Mouse (Mus musculus): ENCODE results near the gene Slc26a5. TPM values are rescaled to one million over a fixed set of nuclear protein-coding genes. Genes with fewer than 3 reads are reported as not detected.

The Slc26a5 gene
- polyA plus RNA-seq, 1 experiment from 2014 or later, result not detected

DNA sequence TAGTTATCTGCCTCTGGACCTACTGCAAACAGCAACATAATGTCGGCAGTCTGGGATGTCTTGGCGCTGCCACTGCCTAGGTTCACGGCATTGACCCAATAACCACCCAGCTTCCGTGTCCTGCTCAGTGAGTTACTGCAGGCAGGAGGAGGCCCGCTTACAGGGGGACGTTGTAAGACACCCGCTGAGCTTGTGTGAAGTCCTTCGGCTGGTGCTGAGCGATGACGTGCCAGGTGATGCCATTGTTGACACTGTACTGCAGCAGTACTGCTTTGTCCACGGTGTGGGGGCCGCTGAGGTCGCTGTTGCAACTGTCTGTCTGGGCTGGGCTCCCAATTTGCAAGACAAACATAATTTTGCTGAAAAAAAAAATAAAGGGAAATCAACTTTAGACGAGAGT, 31.2 kb upstream of the Slc26a5 start:
- DNase-seq (ENCODE audit: low spot score) (no peak), ATAC-seq (replicated peaks; ENCODE audit: low FRiP score) (no peak)
- no peak overlapping the region for H3K4me2 ChIP-seq

DNA sequence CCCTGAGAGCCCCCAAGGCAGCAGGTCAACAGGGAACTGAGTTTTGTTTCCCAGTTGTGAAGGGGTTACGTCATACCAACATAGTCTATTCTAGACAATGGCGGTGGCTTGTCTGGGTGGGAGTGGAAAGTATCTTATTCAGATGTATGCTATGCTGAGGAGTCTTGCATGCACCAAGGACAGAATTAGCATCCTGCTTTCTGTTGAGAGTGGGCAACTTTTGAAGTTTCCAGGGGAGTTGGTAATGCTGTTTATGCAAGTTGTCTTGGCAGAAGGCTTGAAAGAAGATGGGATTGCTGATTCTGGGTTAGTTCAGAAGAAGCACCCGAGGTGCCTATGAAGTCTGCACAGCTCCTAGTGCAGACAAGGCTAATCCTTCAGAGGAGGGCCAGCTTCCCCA, 28.8 kb upstream of the Slc26a5 start:
- 76% methylated on average over 3 of the region's 3 CpGs for WGBS
- ATAC-seq (replicated peaks; ENCODE audit: low FRiP score) (no peak), DNase-seq (ENCODE audit: low spot score) (no peak)
- 0 out of 2 replicates have a peak, but pooled peaks cover 3% of the 10 kb centered on the region for H3K36me3 ChIP-seq (ENCODE audit: control insufficient read depth, insufficient read depth, low read length)
- no peaks in the 10 kb centered on the region for H3K9me3 ChIP-seq (ENCODE audit: control insufficient read depth, low read length)
- H3K27me3 ChIP-seq (replicated peaks; ENCODE audit: control insufficient read depth, insufficient read depth, low read length), result no peaks in the 10 kb centered on the region
- no peaks in the 10 kb centered on the region for H3K4me1 ChIP-seq (replicated peaks; ENCODE audit: control insufficient read depth, insufficient read depth, low read length)
- H3K27ac ChIP-seq (ENCODE audit: low read depth, low read length), result no peak overlapping the region
- no peak overlapping the region for H3K9ac ChIP-seq (ENCODE audit: low read depth, low read length)
- H3K4me3 ChIP-seq (ENCODE audit: low read depth, low read length), result no peak overlapping the region
- H3K4me2 ChIP-seq, result no peak overlapping the region

More for the DNA sequence above, 31.2 kb upstream of the Slc26a5 start:
- Histone ChIP-seq H3K9me3 (ENCODE audit: control insufficient read depth, low read length) (no peaks in the 10 kb centered on the region), H3K36me3 (ENCODE audit: control insufficient read depth, insufficient read depth, low read length) (0 out of 2 replicates have a peak, but pooled peaks cover 3% of the 10 kb centered on the region), H3K27me3 (replicated peaks; ENCODE audit: control insufficient read depth, insufficient read depth, low read length) (no peaks in the 10 kb centered on the region), H3K9ac (ENCODE audit: low read depth, low read length) (no peak overlapping the region), H3K4me1 (replicated peaks; ENCODE audit: control insufficient read depth, insufficient read depth, low read length) (no peaks in the 10 kb centered on the region), H3K27ac (ENCODE audit: low read depth, low read length) (no peak overlapping the region), H3K4me3 (ENCODE audit: low read depth, low read length) (no peak overlapping the region)
- 77% methylated on average over 14 of the region's 14 CpGs for WGBS

DNA sequence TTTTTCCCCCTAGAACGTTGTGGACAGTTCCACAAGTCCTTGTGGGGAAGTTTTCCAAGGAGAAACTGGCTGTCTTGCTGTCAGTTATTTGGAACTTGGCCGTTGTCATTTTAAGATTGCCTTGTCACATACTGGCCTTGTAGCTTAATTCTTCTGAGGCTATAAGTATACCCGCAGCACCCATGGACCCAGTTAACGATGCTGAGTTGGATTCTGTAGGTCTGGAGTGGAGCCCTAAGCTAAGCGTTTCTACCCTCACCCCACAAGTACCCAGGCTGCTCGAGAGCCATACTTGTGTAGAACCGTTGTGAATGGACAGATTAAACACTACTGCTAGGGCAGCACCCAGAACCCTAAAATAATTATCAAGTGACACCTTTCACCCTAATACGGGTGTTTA, 1.3 kb upstream of the Slc26a5 start:
- Histone ChIP-seq H3K27me3 (replicated peaks; ENCODE audit: control insufficient read depth, insufficient read depth, low read length) (peaks cover 10% of the 10 kb centered on the region; the same call in 1 of the 2 replicates), H3K4me1 (replicated peaks; ENCODE audit: control insufficient read depth, insufficient read depth, low read length) (no peaks in the 10 kb centered on the region), H3K27ac (ENCODE audit: low read depth, low read length) (no peak overlapping the region), H3K4me3 (ENCODE audit: low read depth, low read length) (no peak overlapping the region), H3K9ac (ENCODE audit: low read depth, low read length) (no peak overlapping the region), H3K4me2 (no peak overlapping the region), H3K9me3 (ENCODE audit: control insufficient read depth, low read length) (no peaks in the 10 kb centered on the region), H3K36me3 (ENCODE audit: control insufficient read depth, insufficient read depth, low read length) (no peaks in the 10 kb centered on the region)
- DNase-seq (ENCODE audit: low spot score), result no peak
- WGBS, result 59% methylated on average over 8 of the region's 8 CpGs
- ATAC-seq (replicated peaks; ENCODE audit: low FRiP score), result no peak

DNA sequence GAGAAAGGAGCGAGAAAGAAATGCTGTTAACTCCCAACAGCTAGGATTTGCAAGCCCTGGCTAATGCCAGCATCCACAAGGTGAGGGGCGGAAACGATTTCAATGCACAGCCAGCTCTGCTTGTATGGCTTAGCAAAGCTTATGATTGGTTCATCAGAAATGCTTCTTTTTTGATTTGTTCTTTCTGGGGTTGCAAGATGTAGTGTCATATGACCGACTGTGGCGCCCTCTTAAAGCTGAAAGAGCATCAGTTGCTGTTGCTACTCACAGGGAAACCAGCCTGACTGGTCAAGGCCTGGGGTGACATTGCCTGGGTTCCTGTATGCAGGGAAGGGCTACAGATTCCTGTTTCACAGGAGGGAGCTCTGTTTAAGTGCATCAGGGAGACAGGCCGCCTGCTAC, 908 bp upstream of the Slc26a5 start:
- DNase-seq (ENCODE audit: low spot score), result no peak
- WGBS, result 20% methylated on average over 6 of the region's 6 CpGs
- no peak overlapping the region for H3K9ac ChIP-seq (ENCODE audit: low read depth, low read length)
- no peak overlapping the region for H3K4me2 ChIP-seq
- H3K36me3 ChIP-seq (ENCODE audit: control insufficient read depth, insufficient read depth, low read length), result no peaks in the 10 kb centered on the region
- ATAC-seq (replicated peaks; ENCODE audit: low FRiP score), result no peak
- no peak overlapping the region for H3K27ac ChIP-seq (ENCODE audit: low read depth, low read length)
- no peak overlapping the region for H3K4me3 ChIP-seq (ENCODE audit: low read depth, low read length)
- no peaks in the 10 kb centered on the region for H3K4me1 ChIP-seq (replicated peaks; ENCODE audit: control insufficient read depth, insufficient read depth, low read length)
- H3K27me3 ChIP-seq (replicated peaks; ENCODE audit: control insufficient read depth, insufficient read depth, low read length), result peaks cover 10% of the 10 kb centered on the region; the same call in 1 of the 2 replicates
- no peaks in the 10 kb centered on the region for H3K9me3 ChIP-seq (ENCODE audit: control insufficient read depth, low read length)

DNA sequence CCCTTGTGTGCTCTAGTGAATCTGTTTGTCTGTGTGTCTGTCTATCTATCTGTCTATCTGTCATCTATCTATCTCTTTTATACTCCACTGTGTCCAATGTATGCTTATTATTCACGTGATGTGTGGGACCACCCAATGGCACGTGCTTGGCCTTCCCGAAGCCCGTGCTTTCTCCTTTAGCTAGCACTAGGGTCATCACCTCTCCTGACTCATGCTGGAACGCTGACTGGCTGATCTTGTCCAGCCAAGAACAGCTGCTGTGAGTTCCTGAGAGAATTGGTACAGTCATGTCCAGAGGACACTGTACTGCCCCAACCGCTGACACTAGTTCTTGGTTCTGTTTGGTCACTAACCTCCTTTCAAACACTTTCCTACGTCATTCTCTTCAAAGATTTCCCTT, 6.8 kb downstream of the Slc26a5 start:
- Histone ChIP-seq H3K4me2 (no peak overlapping the region), H3K4me1 (replicated peaks; ENCODE audit: control insufficient read depth, insufficient read depth, low read length) (no peaks in the 10 kb centered on the region), H3K4me3 (ENCODE audit: low read depth, low read length) (no peak overlapping the region), H3K36me3 (ENCODE audit: control insufficient read depth, insufficient read depth, low read length) (no peaks in the 10 kb centered on the region), H3K27ac (ENCODE audit: low read depth, low read length) (no peak overlapping the region), H3K27me3 (replicated peaks; ENCODE audit: control insufficient read depth, insufficient read depth, low read length) (no peaks in the 10 kb centered on the region), H3K9ac (ENCODE audit: low read depth, low read length) (no peak overlapping the region), H3K9me3 (ENCODE audit: control insufficient read depth, low read length) (no peaks in the 10 kb centered on the region)
- ATAC-seq (replicated peaks; ENCODE audit: low FRiP score), result no peak
- 78% methylated on average over 7 of the region's 7 CpGs for WGBS
- no peak for DNase-seq (ENCODE audit: low spot score)

DNA sequence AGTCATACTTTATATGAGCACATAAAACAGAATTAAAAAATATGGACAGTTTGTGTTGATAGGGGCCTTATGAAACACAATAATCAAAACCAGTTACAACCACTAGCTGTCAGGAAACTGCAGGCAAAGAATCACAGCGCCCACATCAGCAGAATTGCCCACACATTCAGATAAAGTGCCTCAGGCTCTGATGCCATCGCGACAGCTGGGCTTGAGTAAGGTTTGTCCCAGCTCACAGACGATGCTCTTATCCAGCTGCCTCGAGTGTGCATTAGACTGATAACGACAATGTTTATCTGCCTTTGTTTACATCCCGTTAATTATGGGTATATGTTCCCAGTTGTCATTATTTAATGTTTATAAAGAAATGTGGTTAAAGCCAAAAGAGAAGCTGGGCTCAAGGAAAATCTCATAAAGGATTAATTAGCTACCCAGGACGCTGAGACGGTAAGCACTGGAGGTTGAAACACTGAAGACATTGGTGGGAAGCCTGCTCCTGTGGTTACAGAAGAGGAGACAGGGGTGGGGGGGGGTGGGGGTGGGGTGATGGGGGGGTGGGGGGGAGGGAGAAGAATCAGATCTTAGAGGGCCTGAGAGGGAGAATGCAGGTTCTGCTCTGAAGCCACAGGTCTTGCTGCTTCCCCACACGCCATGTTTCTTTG, 13.6 kb downstream of the Slc26a5 start:
- WGBS, result 33% methylated on average over 10 of the region's 10 CpGs
- H3K27ac ChIP-seq (ENCODE audit: low read depth, low read length), result no peak overlapping the region
- DNase-seq (ENCODE audit: low spot score), result no peak

DNA sequence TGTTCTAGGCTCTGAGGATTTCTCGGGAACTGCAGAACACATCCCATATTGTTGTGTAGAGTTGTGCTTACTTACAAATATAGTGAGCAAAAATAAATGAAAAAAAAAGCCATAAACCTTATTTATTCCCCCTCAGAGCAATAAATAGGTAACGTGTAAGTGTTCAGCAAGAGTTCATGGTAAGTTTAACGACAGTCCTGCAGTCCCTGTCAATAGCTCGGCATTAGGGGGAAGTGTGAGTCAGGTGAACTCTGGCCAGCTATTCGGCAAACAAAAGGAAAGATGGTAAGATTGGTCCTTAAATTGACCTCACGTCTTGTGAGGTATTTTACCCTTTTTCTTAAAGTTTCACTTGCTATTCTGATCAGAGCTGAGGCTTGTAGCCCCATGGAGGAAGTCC, 18.0 kb downstream of the Slc26a5 start:
- no peak for DNase-seq (ENCODE audit: low spot score)

More for the DNA sequence above, 13.6 kb downstream of the Slc26a5 start:
- H3K4me3 ChIP-seq (ENCODE audit: low read depth, low read length), result no peak overlapping the region
- no peak overlapping the region for H3K4me2 ChIP-seq
- no peak for ATAC-seq (replicated peaks; ENCODE audit: low FRiP score)
- no peak overlapping the region for H3K9ac ChIP-seq (ENCODE audit: low read depth, low read length)
- no peaks in the 10 kb centered on the region for H3K36me3 ChIP-seq (ENCODE audit: control insufficient read depth, insufficient read depth, low read length)
- H3K9me3 ChIP-seq (ENCODE audit: control insufficient read depth, low read length), result no peaks in the 10 kb centered on the region
- H3K27me3 ChIP-seq (replicated peaks; ENCODE audit: control insufficient read depth, insufficient read depth, low read length), result no peaks in the 10 kb centered on the region
- H3K4me1 ChIP-seq (replicated peaks; ENCODE audit: control insufficient read depth, insufficient read depth, low read length), result no peaks in the 10 kb centered on the region

DNA sequence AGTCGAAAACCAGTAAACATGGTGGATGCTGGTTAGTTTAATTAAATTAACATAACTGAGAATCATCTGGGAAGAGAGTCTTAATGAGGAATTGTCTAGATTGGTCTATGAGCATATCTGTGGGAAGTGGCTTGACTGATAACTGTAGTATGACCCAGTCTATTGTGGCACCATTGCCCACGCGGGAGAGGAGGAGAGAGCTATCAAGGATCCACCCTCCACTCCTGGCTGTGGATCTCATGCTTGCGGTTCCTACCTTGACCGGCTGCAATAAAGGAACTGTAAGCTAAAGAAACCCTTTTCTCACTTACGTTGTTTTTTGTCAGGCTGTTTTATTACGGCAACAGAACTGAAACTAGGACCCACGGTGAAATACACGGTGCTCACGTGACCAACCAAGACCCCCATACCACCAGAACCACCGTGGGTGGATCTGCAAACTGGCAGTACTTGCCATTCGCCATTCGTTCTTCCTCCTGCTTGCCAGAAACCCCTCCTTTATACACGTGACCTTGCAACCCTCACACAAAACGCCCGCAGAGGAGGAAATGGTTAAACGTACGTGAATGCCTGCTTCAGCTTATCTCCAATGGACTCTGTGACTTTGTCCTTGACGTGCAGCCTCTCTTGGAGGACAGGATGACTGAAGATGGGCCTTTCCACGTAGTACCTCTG, 18.7 kb downstream of the Slc26a5 start:
- H3K9ac ChIP-seq (ENCODE audit: low read depth, low read length), result no peak overlapping the region
- H3K27ac ChIP-seq (ENCODE audit: low read depth, low read length), result no peak overlapping the region
- DNase-seq (ENCODE audit: low spot score) (no peak), ATAC-seq (replicated peaks; ENCODE audit: low FRiP score) (no peak)
- no peaks in the 10 kb centered on the region for H3K4me1 ChIP-seq (replicated peaks; ENCODE audit: control insufficient read depth, insufficient read depth, low read length)
- no peaks in the 10 kb centered on the region for H3K9me3 ChIP-seq (ENCODE audit: control insufficient read depth, low read length)
- no peaks in the 10 kb centered on the region for H3K36me3 ChIP-seq (ENCODE audit: control insufficient read depth, insufficient read depth, low read length)
- WGBS, result 67% methylated on average over 20 of the region's 20 CpGs
- H3K4me3 ChIP-seq (ENCODE audit: low read depth, low read length), result no peak overlapping the region
- H3K27me3 ChIP-seq (replicated peaks; ENCODE audit: control insufficient read depth, insufficient read depth, low read length), result no peaks in the 10 kb centered on the region
- no peak overlapping the region for H3K4me2 ChIP-seq

More for the DNA sequence above, 18.0 kb downstream of the Slc26a5 start:
- ATAC-seq (replicated peaks; ENCODE audit: low FRiP score), result no peak
- Histone ChIP-seq H3K9me3 (ENCODE audit: control insufficient read depth, low read length) (no peaks in the 10 kb centered on the region), H3K4me2 (no peak overlapping the region), H3K9ac (ENCODE audit: low read depth, low read length) (no peak overlapping the region), H3K27me3 (replicated peaks; ENCODE audit: control insufficient read depth, insufficient read depth, low read length) (no peaks in the 10 kb centered on the region), H3K36me3 (ENCODE audit: control insufficient read depth, insufficient read depth, low read length) (no peaks in the 10 kb centered on the region), H3K4me1 (replicated peaks; ENCODE audit: control insufficient read depth, insufficient read depth, low read length) (no peaks in the 10 kb centered on the region), H3K27ac (ENCODE audit: low read depth, low read length) (no peak overlapping the region), H3K4me3 (ENCODE audit: low read depth, low read length) (no peak overlapping the region)
- 71% methylated on average over 6 of the region's 6 CpGs for whole genome bisulfite sequencing

DNA sequence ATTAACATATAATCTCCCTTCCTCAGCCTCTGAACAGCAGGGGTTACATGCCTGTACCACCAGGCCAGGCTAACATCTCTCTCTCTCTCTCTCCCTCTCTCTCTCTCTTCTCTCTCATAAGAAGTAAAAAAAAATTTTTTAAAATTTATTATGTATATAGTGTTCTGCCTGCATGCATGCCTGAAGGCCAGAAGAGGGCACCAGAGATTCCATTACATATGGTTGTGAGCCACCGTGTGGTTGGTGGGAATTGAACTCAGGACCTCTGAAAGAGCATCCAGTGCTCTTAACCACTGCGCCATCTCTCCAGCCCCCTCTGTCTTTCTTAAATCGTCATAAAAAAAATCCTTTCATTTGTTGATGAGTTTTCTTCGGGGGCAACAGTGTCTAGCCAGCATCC, 20.7 kb downstream of the Slc26a5 start:
- no peaks in the 10 kb centered on the region for H3K27me3 ChIP-seq (replicated peaks; ENCODE audit: control insufficient read depth, insufficient read depth, low read length)
- H3K9ac ChIP-seq (ENCODE audit: low read depth, low read length), result no peak overlapping the region
- 63% methylated on average over 4 of the region's 4 CpGs for WGBS
- H3K36me3 ChIP-seq (ENCODE audit: control insufficient read depth, insufficient read depth, low read length), result no peaks in the 10 kb centered on the region
- H3K4me2 ChIP-seq, result no peak overlapping the region
- no peaks in the 10 kb centered on the region for H3K9me3 ChIP-seq (ENCODE audit: control insufficient read depth, low read length)
- ATAC-seq (replicated peaks; ENCODE audit: low FRiP score) (no peak), DNase-seq (ENCODE audit: low spot score) (no peak)
- H3K4me3 ChIP-seq (ENCODE audit: low read depth, low read length), result no peak overlapping the region
- H3K4me1 ChIP-seq (replicated peaks; ENCODE audit: control insufficient read depth, insufficient read depth, low read length), result no peaks in the 10 kb centered on the region
- no peak overlapping the region for H3K27ac ChIP-seq (ENCODE audit: low read depth, low read length)
